Mouse (Mus musculus) heart, embryonic 10.5 days (tissue): ENCODE measurements around the gene Bag2. TPM values are rescaled to one million over a fixed set of nuclear protein-coding genes. Genes with fewer than 3 reads are reported as not detected.

Experiments used
- DNase-seq: peaks from one replicate; pipeline ENCODE4 v3.0.0-alpha.2; 2017; ENCODE audit warnings: low spot score
- H3K27ac ChIP-seq: fragments of 300-500 bp; sonication (generic); 2 replicates; pipeline ENCODE4 v1.5.1; 2016; ENCODE audit warnings: mild to moderate bottlenecking
- H3K27me3 ChIP-seq: fragments of 300-500 bp; sonication (generic); 2 replicates; pipeline ENCODE4 v1.6.1; 2016; ENCODE audit warnings: mild to moderate bottlenecking; ENCODE audit not compliant: poor library complexity, insufficient read depth, severe bottlenecking
- H3K36me3 ChIP-seq: fragments of 300-500 bp; sonication (generic); 2 replicates; pipeline ENCODE4 v1.6.1; 2016; ENCODE audit warnings: mild to moderate bottlenecking, moderate library complexity
- H3K4me1 ChIP-seq: fragments of 300-500 bp; sonication (generic); 2 replicates; pipeline ENCODE4 v1.6.1; 2016; ENCODE audit warnings: mild to moderate bottlenecking
- H3K4me3 ChIP-seq: fragments of 300-500 bp; sonication (generic); 2 replicates; pipeline ENCODE4 v1.5.1; 2016; ENCODE audit warnings: mild to moderate bottlenecking, moderate library complexity
- H3K9me3 ChIP-seq: fragments of 300-500 bp; sonication (generic); 2 replicates; pipeline ENCODE4 v1.6.1; 2016; ENCODE audit warnings: mild to moderate bottlenecking, moderate library complexity
- WGBS: fragments of 180-500 bp; shearing (Covaris S2); methylation state at CpG from one replicate; pipeline ENCODE4 v1.1.7; 2016; 5-methylcytosine and 5-hydroxymethylcytosine counted together
- polyA plus RNA-seq: library from polyadenylated mRNA; unstranded; fragments of >200 nt; fragmentation: Nextera tagmentation; extraction: Ambion mirVana; gene quantifications from 2 replicates; pipeline ENCODE4 v1.2.1, GENCODE M21; 2016

Gene Bag2
- polyA plus RNA-seq, 1 experiment from 2014 or later, result 104 TPM

GRCm38 (mm10) chr1:33712026-33712425, 45.6 kb downstream of the Bag2 start:
- DNase-seq, result peak; percentile 57
- WGBS, result 81% methylated on average over 5 of the region's 5 CpGs
- no peaks in the 10 kb centered on the region for H3K9me3 ChIP-seq
- no peaks in the 10 kb centered on the region for H3K4me1 ChIP-seq
- H3K27me3 ChIP-seq, result no peaks in the 10 kb centered on the region
- no peak overlapping the region for H3K4me3 ChIP-seq
- H3K27ac ChIP-seq, result no peak overlapping the region
- no peaks in the 10 kb centered on the region for H3K36me3 ChIP-seq

GRCm38 (mm10) chr1:33709615-33710014, 48.0 kb downstream of the Bag2 start:
- no peaks in the 10 kb centered on the region for H3K36me3 ChIP-seq
- no peaks in the 10 kb centered on the region for H3K27me3 ChIP-seq
- no peak overlapping the region for H3K27ac ChIP-seq
- H3K4me3 ChIP-seq, result no peak overlapping the region
- WGBS, result 55% methylated on average over 2 of the region's 2 CpGs
- DNase-seq, result peak; percentile 66
- H3K4me1 ChIP-seq, result no peaks in the 10 kb centered on the region
- H3K9me3 ChIP-seq, result no peaks in the 10 kb centered on the region

GRCm38 (mm10) chr1:33701244-33701643, 56.4 kb downstream of the Bag2 start:
- Histone ChIP-seq H3K27me3 (no peaks in the 10 kb centered on the region), H3K9me3 (no peaks in the 10 kb centered on the region), H3K4me3 (no peak overlapping the region), H3K4me1 (no peaks in the 10 kb centered on the region), H3K27ac (no peak overlapping the region), H3K36me3 (no peaks in the 10 kb centered on the region)
- WGBS, result 86% methylated on average over 3 of the region's 3 CpGs
- DNase-seq, result no peak

GRCm38 (mm10) chr1:33696016-33696415, 61.6 kb downstream of the Bag2 start:
- WGBS, result 78% methylated on average over 2 of the region's 2 CpGs
- no peaks in the 10 kb centered on the region for H3K27me3 ChIP-seq
- no peak overlapping the region for H3K4me3 ChIP-seq
- H3K9me3 ChIP-seq, result no peaks in the 10 kb centered on the region
- no peaks in the 10 kb centered on the region for H3K36me3 ChIP-seq
- H3K27ac ChIP-seq, result no peak overlapping the region
- H3K4me1 ChIP-seq, result no peaks in the 10 kb centered on the region
- peak; percentile 52 for DNase-seq

Other genes starting within 250 kb of the Bag2 start
- gene Prim2, start 88.0 kb downstream of the Bag2 start, polyA plus RNA-seq, result 30.1 and 35.0 TPM in 2 replicates
- 16.1 and 18.1 TPM in 2 replicates for gene Rab23, start 37.9 kb downstream of the Bag2 start, polyA plus RNA-seq
- 19.3 and 23.5 TPM in 2 replicates for gene Zfp451, start 56.8 kb upstream of the Bag2 start, polyA plus RNA-seq
- 2.6 and 2.9 TPM in 2 replicates for gene Bend6, start 150.0 kb upstream of the Bag2 start, polyA plus RNA-seq
- 15.0 and 16.2 TPM in 2 replicates for gene Dst, start 150.4 kb upstream of the Bag2 start, polyA plus RNA-seq